Mouse (Mus musculus) cortical plate, adult 2 months (tissue): ENCODE results near the gene Serpina12. TPM values are rescaled to one million over a fixed set of nuclear protein-coding genes. Genes with fewer than 3 reads are reported as not detected.

Experiments
- H3K27ac ChIP-seq: fragments of 200-500 bp; 2 replicates; pipeline ENCODE4 v1.5.1; 2012; ENCODE audit warnings: low read length, control low read depth, inconsistent platforms; ENCODE audit not compliant: insufficient read depth
- H3K4me1 ChIP-seq: fragments of 200-500 bp; 2 replicates; pipeline ENCODE4 v1.6.1; 2011; ENCODE audit warnings: low read length; ENCODE audit not compliant: control insufficient read depth, insufficient read depth
- H3K4me3 ChIP-seq: fragments of 200-500 bp; 2 replicates; pipeline ENCODE4 v1.5.1; 2011; ENCODE audit warnings: mild to moderate bottlenecking, low read length, control low read depth; ENCODE audit not compliant: insufficient read depth
- CTCF ChIP-seq: fragments of 200-500 bp; IDR thresholded peaks from 2 replicates; pipeline ENCODE4 v1.5.1; 2011; ENCODE audit warnings: mild to moderate bottlenecking, control low read depth, low read length; ENCODE audit not compliant: insufficient read depth; ENCODE audit errors: extremely low read depth
- POLR2A ChIP-seq: fragments of 200-500 bp; IDR thresholded peaks from 2 replicates; pipeline ENCODE4 v1.6.1; 2011; ENCODE audit warnings: mild to moderate bottlenecking, low read length, control low read depth; ENCODE audit not compliant: insufficient read depth; ENCODE audit errors: extremely low read depth
- polyA plus RNA-seq: library from polyadenylated mRNA; depleted of rRNA; stranded (reverse); fragments of >200 nt; gene quantifications from 2 replicates; pipeline ENCODE4 v1.2.3, GENCODE M21; 2012; rRNA removed

The Serpina12 gene
- 0.04 TPM in 1 of 2 replicates, not detected in the other for polyA plus RNA-seq

- H3K4me1 ChIP-seq, result no peaks in the 10 kb centered on the region
- no peak within 1 kb of the TSS for H3K27ac ChIP-seq
- TF ChIP-seq CTCF, result no peak
- no peak for TF ChIP-seq POLR2A
These were observed at the start of gene Serpina12 for GRCm38 (mm10) chr12:104044343-104044742. Serpina12 (minus strand) TSS chr12:104044443.

GRCm38 (mm10) chr12:104091303-104091702 lies 47.1 kb upstream of the Serpina12 start:
- no peaks in the 10 kb centered on the region for H3K4me1 ChIP-seq
- H3K27ac ChIP-seq, result no peak overlapping the region
- no peak for TF ChIP-seq POLR2A
- TF ChIP-seq CTCF, result no peak
- no peak overlapping the region for H3K4me3 ChIP-seq

More at GRCm38 (mm10) chr12:104044343-104044742, at the start of gene Serpina12:
- H3K4me3 ChIP-seq, result no peak within 1 kb of the TSS

GRCm38 (mm10) chr12:104090119-104090518 lies 45.9 kb upstream of the Serpina12 start:
- Histone ChIP-seq H3K4me1 (no peaks in the 10 kb centered on the region), H3K27ac (no peak overlapping the region), H3K4me3 (no peak overlapping the region)
- TF ChIP-seq POLR2A (no peak), CTCF (no peak)

GRCm38 (mm10) chr12:104072286-104072685 lies 28.0 kb upstream of the Serpina12 start:
- TF ChIP-seq CTCF, result no peak
- TF ChIP-seq POLR2A, result no peak
- Histone ChIP-seq H3K4me3 (no peak overlapping the region), H3K27ac (no peak overlapping the region), H3K4me1 (0 out of 2 replicates have a peak, but pooled peaks cover 1% of the 10 kb centered on the region)

GRCm38 (mm10) chr12:104071708-104072107 lies 27.5 kb upstream of the Serpina12 start:
- no peak overlapping the region for H3K4me3 ChIP-seq
- H3K27ac ChIP-seq, result no peak overlapping the region
- 0 out of 2 replicates have a peak, but pooled peaks cover 1% of the 10 kb centered on the region for H3K4me1 ChIP-seq
- TF ChIP-seq CTCF (no peak), POLR2A (no peak)

GRCm38 (mm10) chr12:104069620-104070019 lies 25.4 kb upstream of the Serpina12 start:
- Histone ChIP-seq H3K4me1 (peaks cover 3% of the 10 kb centered on the region; the same call in 1 of the 2 replicates), H3K4me3 (no peak overlapping the region), H3K27ac (no peak overlapping the region)
- TF ChIP-seq POLR2A (no peak), CTCF (peak; percentile 88)

- Histone ChIP-seq H3K4me1 (peaks cover 2% of the 10 kb centered on the region; the same call in 1 of the 2 replicates), H3K4me3 (no peak overlapping the region), H3K27ac (no peak overlapping the region)
- no peak for TF ChIP-seq CTCF
- no peak for TF ChIP-seq POLR2A
These were observed 23.3 kb upstream of the Serpina12 start for GRCm38 (mm10) chr12:104067549-104067948.

GRCm38 (mm10) chr12:104066241-104066640 lies 22.0 kb upstream of the Serpina12 start:
- H3K4me3 ChIP-seq, result no peak overlapping the region
- H3K27ac ChIP-seq, result no peak overlapping the region
- TF ChIP-seq POLR2A, result no peak
- TF ChIP-seq CTCF, result peak; percentile 61

GRCm38 (mm10) chr12:104064996-104065395 lies 20.8 kb upstream of the Serpina12 start:
- H3K27ac ChIP-seq, result peak overlapping the region; percentile 68; the same call in 1 of the 2 replicates
- H3K4me3 ChIP-seq, result no peak overlapping the region
- H3K4me1 ChIP-seq, result peaks cover 4% of the 10 kb centered on the region; the same call in 1 of the 2 replicates
- TF ChIP-seq POLR2A (no peak), CTCF (no peak)

More at GRCm38 (mm10) chr12:104066241-104066640, 22.0 kb upstream of the Serpina12 start:
- H3K4me1 ChIP-seq, result peaks cover 2% of the 10 kb centered on the region; the same call in 1 of the 2 replicates

GRCm38 (mm10) chr12:104064532-104064931 lies 20.3 kb upstream of the Serpina12 start:
- peak overlapping the region; percentile 68; the same call in 1 of the 2 replicates for H3K27ac ChIP-seq

More at GRCm38 (mm10) chr12:104064532-104064931, 20.3 kb upstream of the Serpina12 start:
- TF ChIP-seq CTCF, result no peak
- TF ChIP-seq POLR2A, result no peak
- Histone ChIP-seq H3K4me3 (no peak overlapping the region), H3K4me1 (peaks cover 4% of the 10 kb centered on the region; the same call in 1 of the 2 replicates)
